8 mouse cellular contexts compared by ENCODE assay signal in the genomic region with DNA sequence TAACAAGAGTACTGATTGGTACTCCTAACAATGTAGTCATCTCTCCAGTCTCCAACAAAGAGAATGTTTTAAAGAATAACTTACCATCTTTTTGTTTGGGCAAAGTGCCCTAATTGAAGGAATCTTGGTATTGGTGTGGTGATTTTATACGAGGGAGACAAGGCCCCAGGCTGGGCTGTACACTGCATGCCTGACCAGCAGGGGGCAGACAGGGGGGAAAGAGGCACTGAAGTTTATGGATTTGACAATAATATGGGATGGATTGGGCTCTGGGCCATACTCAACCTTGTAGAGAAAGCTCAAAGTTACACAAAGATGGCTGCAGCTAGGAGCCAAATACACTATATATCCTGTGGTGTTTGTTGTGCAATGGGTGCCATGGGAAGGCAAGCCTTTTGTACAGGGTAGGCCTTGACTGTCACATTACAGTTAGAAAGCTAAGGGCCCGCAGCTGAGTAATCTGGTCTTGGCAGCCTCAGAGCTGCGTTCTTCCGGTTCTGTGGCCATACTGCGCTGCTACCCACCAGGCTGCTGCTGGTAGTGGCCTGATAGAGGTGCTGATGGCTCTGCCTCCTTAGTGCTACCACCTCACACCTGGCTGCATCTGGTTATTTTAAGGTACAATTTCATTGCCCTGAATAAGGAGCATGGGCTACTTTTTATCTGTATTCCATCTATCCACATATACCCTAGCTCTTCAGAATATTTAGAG. TPM values are rescaled to one million over a fixed set of nuclear protein-coding genes. Genes with fewer than 3 reads are reported as not detected.
DNase-seq lines count a peak whose midpoint lies in the region; ATAC-seq lines count a peak whose summit lies in the region.

No protein-coding gene starts in this region.

- H3K36me3 ChIP-seq in heart, embryonic 12.5 days, result peaks cover 28% of the 10 kb centered on the region
- peaks cover 19% of the 10 kb centered on the region for H3K36me3 ChIP-seq in liver, embryonic 12.5 days
- peaks cover 2% of the 10 kb centered on the region; the same call in 1 of the 2 replicates for H3K36me3 ChIP-seq in neural tube, embryonic 11.5 days (ENCODE audit: control insufficient read depth, insufficient read depth, low read length)

- H3K27ac ChIP-seq in heart, embryonic 12.5 days (ENCODE audit: poor library complexity, severe bottlenecking), result peak overlapping the region; percentile 32; the same call in 1 of the 2 replicates
- H3K27ac ChIP-seq in liver, embryonic 12.5 days, result no peak overlapping the region
- H3K27ac ChIP-seq in neural tube, embryonic 11.5 days (ENCODE audit: low read depth, low read length), result no peak overlapping the region

- WGBS in heart, embryonic 12.5 days, result 75% methylated on average over 5 of the region's 5 CpGs
- WGBS in liver, embryonic 12.5 days (ENCODE audit: insufficient replicate concordance), result 68% methylated on average over 5 of the region's 5 CpGs
- WGBS in neural tube, embryonic 11.5 days, result 81% methylated on average over 5 of the region's 5 CpGs

- DNase-seq in heart, adult 8-10 months (ENCODE audit: low spot score), result no peak
- peak; percentile 22 for DNase-seq in ES-CJ7 (ENCODE audit: low read depth, low spot score)
- DNase-seq in embryo, embryonic 10 days (ENCODE audit: low spot score), result peak; percentile 34
- DNase-seq in heart, postnatal 4 days, result peak; percentile 71
- peak; percentile 56 for DNase-seq in neural tube, embryonic 11.5 days (ENCODE audit: low spot score)

- H3K9ac ChIP-seq in heart, embryonic 12.5 days, result no peak overlapping the region
- no peak overlapping the region for H3K9ac ChIP-seq in liver, embryonic 12.5 days
- H3K9ac ChIP-seq in neural tube, embryonic 11.5 days (ENCODE audit: low read length), result no peak overlapping the region

- no peaks in the 10 kb centered on the region for H3K27me3 ChIP-seq in heart, embryonic 12.5 days (replicated peaks)
- no peaks in the 10 kb centered on the region for H3K27me3 ChIP-seq in liver, embryonic 12.5 days (replicated peaks)
- H3K27me3 ChIP-seq in neural tube, embryonic 11.5 days (ENCODE audit: control insufficient read depth, insufficient read depth, low read length), result no peaks in the 10 kb centered on the region

- H3K4me2 ChIP-seq in heart, embryonic 12.5 days, result no peak overlapping the region
- H3K4me2 ChIP-seq in liver, embryonic 12.5 days, result no peak overlapping the region
- H3K4me2 ChIP-seq in neural tube, embryonic 11.5 days (ENCODE audit: low read depth), result no peak overlapping the region

- peaks cover 27% of the 10 kb centered on the region for H3K4me1 ChIP-seq in heart, embryonic 12.5 days (replicated peaks)
- H3K4me1 ChIP-seq in liver, embryonic 12.5 days, result no peaks in the 10 kb centered on the region
- H3K4me1 ChIP-seq in neural tube, embryonic 11.5 days (ENCODE audit: control insufficient read depth, insufficient read depth, low read length), result no peaks in the 10 kb centered on the region

- ATAC-seq in heart, embryonic 12.5 days (ENCODE audit: insufficient number of reproducible peaks, low FRiP score), result no peak
- peak; percentile 44 for ATAC-seq in liver, embryonic 12.5 days
- no peak for ATAC-seq in neural tube, embryonic 11.5 days (ENCODE audit: insufficient read depth, low FRiP score, low TSS enrichment)
- no peak for ATAC-seq in erythroid progenitor cell, adult 5-6 weeks (replicated peaks; ENCODE audit: low FRiP score, poor library complexity, severe bottlenecking)

- no peak overlapping the region for H3K4me3 ChIP-seq in heart, embryonic 12.5 days
- H3K4me3 ChIP-seq in liver, embryonic 12.5 days, result no peak overlapping the region
- H3K4me3 ChIP-seq in neural tube, embryonic 11.5 days (ENCODE audit: low read depth, low read length), result no peak overlapping the region

- no peaks in the 10 kb centered on the region for H3K9me3 ChIP-seq in heart, embryonic 12.5 days (replicated peaks)
- H3K9me3 ChIP-seq in liver, embryonic 12.5 days (replicated peaks), result no peaks in the 10 kb centered on the region
- H3K9me3 ChIP-seq in neural tube, embryonic 11.5 days (ENCODE audit: control insufficient read depth, low read length), result no peaks in the 10 kb centered on the region

RNA-seq across cellular contexts. Expression of gene Lysmd4, which starts 6.7 kb away (rescaled TPM):
- polyA plus RNA-seq in heart, embryonic 12.5 days (2016; fragmentation: Nextera tagmentation; extraction: Ambion mirVana), result 13.9 and 14.9 TPM in 2 replicates
- total RNA-seq in heart, adult 8-10 months (2022), result 10 to 100 TPM; 16.9 to 20.9 (median 19.3) TPM
- 10 to 100 TPM; 14.2 to 14.4 TPM for total RNA-seq in heart, postnatal 4 days (2021)
- 3.8 and 4.4 TPM in 2 replicates for polyA plus RNA-seq in liver, embryonic 12.5 days (2016; fragmentation: Nextera tagmentation; extraction: Ambion mirVana)
- polyA plus RNA-seq in neural tube, embryonic 11.5 days (2014; fragmentation: Nextera tagmentation; extraction: Ambion mirVana), result 12.2 and 17.5 TPM in 2 replicates
- 1.8 TPM in 1 of 2 replicates, not detected in the other for total RNA-seq in erythroid progenitor cell, adult 5-6 weeks (2015; ENCODE audit: low replicate concordance)
- total RNA-seq in erythroid progenitor cell, adult 5-6 weeks (2017; ENCODE audit: low replicate concordance), result 1.3 and 2.3 TPM in 2 replicates

Comparison
In these comparisons a context has a peak if more than half of its experiments do, and no peak if none do; other contexts are left out.
1. RNA of gene Lysmd4, which starts 6.7 kb away (total RNA-seq): 16.9 to 20.9 TPM in heart, adult 8-10 months and 14.2 to 14.4 TPM in heart, postnatal 4 days; 1.3 to 2.3 TPM in erythroid progenitor cell, adult 5-6 weeks; every median in the first group is over 4 times any median in the second.